Mouse (Mus musculus) testis, adult 2 months (tissue): Measurements from ENCODE around the gene Cuedc1.

ENCODE experiments used
- CTCF ChIP-seq: fragments of 200-500 bp; IDR thresholded peaks from 2 replicates; pipeline ENCODE4 v1.5.1; 2012; ENCODE audit warnings: low read depth, mild to moderate bottlenecking, inconsistent platforms, low read length, moderate library complexity; ENCODE audit not compliant: control insufficient read depth, insufficient read depth, insufficient replicate concordance
- POLR2A ChIP-seq: fragments of 200-500 bp; IDR thresholded peaks from 2 replicates; pipeline ENCODE4 v1.6.1; 2012; ENCODE audit warnings: low read depth, mild to moderate bottlenecking, inconsistent platforms, low read length, moderate library complexity; ENCODE audit not compliant: control insufficient read depth

- TF ChIP-seq POLR2A (no peak), CTCF (no peak)
Observed at GRCm38 (mm10) chr11:88155998-88156397, 58.1 kb downstream of the Cuedc1 start.
